Mouse (Mus musculus): ENCODE measurements around the gene Ppp1r1a.

Gene Ppp1r1a

GRCm38 (mm10) chr15:103537822-103538213 lies at the start of gene Ppp1r1a:
TSS of gene Ppp1r1a (minus strand) at chr15:103538003.
- peak in 1 of 2 experiments; percentile 75 for DNase-seq (ENCODE audit: low spot score in 2 of 2)

GRCm38 (mm10) chr15:103585876-103586275 lies 48.1 kb upstream of the Ppp1r1a start:
- DNase-seq (ENCODE audit: low spot score in 2 of 2), result no peak

- DNase-seq (ENCODE audit: low spot score in 2 of 2), result no peak
Measured at GRCm38 (mm10) chr15:103564981-103565380, 27.2 kb upstream of the Ppp1r1a start, which contains the start of gene Glycam1. TSS of gene Glycam1 (minus strand) at chr15:103565081.

- DNase-seq (ENCODE audit: low spot score in 2 of 2), result no peak
Measured at GRCm38 (mm10) chr15:103552096-103552690, 14.4 kb upstream of the Ppp1r1a start.

- DNase-seq (ENCODE audit: low spot score in 2 of 2), result no peak
Measured at GRCm38 (mm10) chr15:103551053-103551452, 13.2 kb upstream of the Ppp1r1a start.

- DNase-seq (ENCODE audit: low spot score in 2 of 2), result no peak
Measured at GRCm38 (mm10) chr15:103549475-103549874, 11.7 kb upstream of the Ppp1r1a start.

- DNase-seq (ENCODE audit: low spot score in 2 of 2), result no peak
Measured at GRCm38 (mm10) chr15:103547983-103548382, 10.2 kb upstream of the Ppp1r1a start.

- DNase-seq (ENCODE audit: low spot score in 2 of 2), result no peak
Measured at GRCm38 (mm10) chr15:103542526-103542925, 4.7 kb upstream of the Ppp1r1a start.

- DNase-seq (ENCODE audit: low spot score in 2 of 2), result no peak
Measured at GRCm38 (mm10) chr15:103540646-103541045, 2.8 kb upstream of the Ppp1r1a start.

- peak in 1 of 2 experiments; percentile 4 for DNase-seq (ENCODE audit: low spot score in 2 of 2)
Measured at GRCm38 (mm10) chr15:103539259-103539658, 1.5 kb upstream of the Ppp1r1a start.

- peak in 1 of 2 experiments; percentile 59 for DNase-seq (ENCODE audit: low spot score in 2 of 2)
Measured at GRCm38 (mm10) chr15:103537011-103537821, 587 bp downstream of the Ppp1r1a start.

GRCm38 (mm10) chr15:103536456-103536855 lies 1.3 kb downstream of the Ppp1r1a start:
- no peak for DNase-seq (ENCODE audit: low spot score in 2 of 2)

- DNase-seq (ENCODE audit: low spot score in 2 of 2), result no peak
Measured at GRCm38 (mm10) chr15:103535786-103536185, 2.0 kb downstream of the Ppp1r1a start.

GRCm38 (mm10) chr15:103535030-103535429 lies 2.8 kb downstream of the Ppp1r1a start:
- DNase-seq (ENCODE audit: low spot score in 2 of 2), result no peak

GRCm38 (mm10) chr15:103534054-103534620 lies 3.7 kb downstream of the Ppp1r1a start:
- no peak for DNase-seq (ENCODE audit: low spot score in 2 of 2)

GRCm38 (mm10) chr15:103530372-103530771 lies 7.4 kb downstream of the Ppp1r1a start:
- DNase-seq (ENCODE audit: low spot score in 2 of 2), result peak in 1 of 2 experiments; percentile 62

- no peak for DNase-seq (ENCODE audit: low spot score in 2 of 2)
Measured at GRCm38 (mm10) chr15:103523156-103523555, 14.6 kb downstream of the Ppp1r1a start.

GRCm38 (mm10) chr15:103522458-103523099 lies 15.2 kb downstream of the Ppp1r1a start:
- DNase-seq (ENCODE audit: low spot score in 2 of 2), result no peak

GRCm38 (mm10) chr15:103519386-103520378 lies 18.1 kb downstream of the Ppp1r1a start:
- no peak for DNase-seq (ENCODE audit: low spot score in 2 of 2)

GRCm38 (mm10) chr15:103518600-103519385 lies 19.0 kb downstream of the Ppp1r1a start:
- no peak for DNase-seq (ENCODE audit: low spot score in 2 of 2)
